8 mouse cellular contexts compared by ENCODE assay signal in the genomic region with DNA sequence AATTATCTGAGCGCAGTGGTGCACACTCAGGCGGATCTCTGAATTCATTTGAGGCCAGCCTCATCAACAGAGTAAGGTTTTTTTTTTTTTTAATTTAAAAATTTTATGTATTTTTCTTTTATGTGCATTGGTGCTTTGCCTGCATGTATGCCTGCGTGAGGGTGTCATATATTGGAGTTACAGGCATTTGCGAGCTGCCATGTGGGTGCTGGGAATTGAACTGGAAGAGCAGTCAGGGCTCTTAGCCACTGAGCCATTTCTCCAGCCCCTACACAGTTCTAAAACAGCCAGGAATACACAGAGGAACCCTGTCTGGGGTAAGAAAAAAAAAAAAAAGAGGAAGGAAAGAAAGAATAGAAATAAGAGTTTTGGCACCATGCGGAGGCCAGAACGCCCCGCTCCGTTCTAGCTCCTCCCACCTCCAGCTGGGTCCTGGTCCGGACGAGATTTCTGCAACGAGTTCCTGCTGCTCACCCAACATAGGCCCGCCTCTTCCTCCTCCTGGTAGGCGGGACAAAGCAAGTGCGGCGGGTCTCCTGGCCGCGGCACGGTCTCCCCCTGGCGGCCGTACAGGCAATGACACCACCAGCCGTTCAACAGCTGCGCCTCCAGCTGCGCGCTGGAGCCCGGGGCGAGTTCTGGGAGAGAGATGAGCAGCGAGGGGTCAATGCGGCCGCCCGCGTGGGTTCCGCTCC. TPM values are rescaled to one million over a fixed set of nuclear protein-coding genes. Genes with fewer than 3 reads are reported as not detected.
A peak's percentile ranks its signal among the peaks of the same experiment; 100 is the strongest.
DNase-seq lines count a peak whose midpoint lies in the region; ATAC-seq and TF ChIP-seq lines count a peak whose summit lies in the region.

No protein-coding gene starts in this region.

- peak overlapping the region; percentile 93 for H3K9ac ChIP-seq in forebrain, postnatal 0 days
- peak overlapping the region; percentile 76 for H3K9ac ChIP-seq in lung, embryonic 14.5 days

- WGBS in cerebellum, adult 2 months: 6% methylated on average over 32 of the region's 32 CpGs
- 6% methylated on average over 31 of the region's 32 CpGs for WGBS in forebrain, postnatal 0 days
- 6% methylated on average over 32 of the region's 32 CpGs for WGBS in lung, embryonic 14.5 days

- peak; percentile 79 for TF ChIP-seq CTCF in cerebellum, adult 2 months (IDR thresholded peaks at IDR 0.05; ENCODE audit: borderline replicate concordance, insufficient read depth, low read depth, low read length)
- peak; percentile 99 for TF ChIP-seq CTCF in forebrain, postnatal 0 days (IDR thresholded peaks at IDR 0.05; ENCODE audit: low read depth)
- TF ChIP-seq CTCF in lung, embryonic 14.5 days (IDR thresholded peaks at IDR 0.05; ENCODE audit: low read depth): peak; percentile 98

- peak overlapping the region; percentile 90 for H3K4me2 ChIP-seq in forebrain, postnatal 0 days (ENCODE audit: low read depth)
- peak overlapping the region; percentile 97 for H3K4me2 ChIP-seq in lung, embryonic 14.5 days

- peak; percentile 56; the same call in 1 of the 2 replicates for TF ChIP-seq POLR2A in cerebellum, adult 2 months (IDR thresholded peaks at IDR 0.05; ENCODE audit: borderline replicate concordance, insufficient read depth, low read length)

- peak overlapping the region; percentile 68 for H3K4me3 ChIP-seq in cerebellum, adult 2 months (replicated peaks; ENCODE audit: insufficient read depth, low read depth, low read length)
- peak overlapping the region; percentile 77 for H3K4me3 ChIP-seq in forebrain, postnatal 0 days (ENCODE audit: low read depth, low read length)
- peak overlapping the region; percentile 71 for H3K4me3 ChIP-seq in lung, embryonic 14.5 days (ENCODE audit: low read depth, low read length)

- H3K27me3 ChIP-seq in cerebellum, adult 2 months (ENCODE audit: control insufficient read depth, insufficient read depth, low read length): no peaks in the 10 kb centered on the region
- H3K27me3 ChIP-seq in forebrain, postnatal 0 days (ENCODE audit: insufficient read depth, low read length): no peaks in the 10 kb centered on the region
- no peaks in the 10 kb centered on the region for H3K27me3 ChIP-seq in lung, embryonic 14.5 days (ENCODE audit: insufficient read depth, low read length)

- H3K9me3 ChIP-seq in forebrain, postnatal 0 days (ENCODE audit: low read length): no peaks in the 10 kb centered on the region
- H3K9me3 ChIP-seq in lung, embryonic 14.5 days (ENCODE audit: low read depth, low read length): no peaks in the 10 kb centered on the region

- H3K4me1 ChIP-seq in cerebellum, adult 2 months (ENCODE audit: control insufficient read depth, insufficient read depth, low read length): no peaks in the 10 kb centered on the region
- 0 out of 2 replicates have a peak, but pooled peaks cover 3% of the 10 kb centered on the region for H3K4me1 ChIP-seq in forebrain, postnatal 0 days (ENCODE audit: insufficient read depth)
- peaks cover 6% of the 10 kb centered on the region for H3K4me1 ChIP-seq in lung, embryonic 14.5 days (ENCODE audit: insufficient read depth)

- H3K27ac ChIP-seq in cerebellum, adult 2 months (ENCODE audit: insufficient read depth, low read length): peak overlapping the region; percentile 74
- peak overlapping the region; percentile 89 for H3K27ac ChIP-seq in forebrain, postnatal 0 days (ENCODE audit: low read depth, low read length)
- peak overlapping the region; percentile 77; the same call in 1 of the 2 replicates for H3K27ac ChIP-seq in lung, embryonic 14.5 days (ENCODE audit: low read depth)

- H3K36me3 ChIP-seq in forebrain, postnatal 0 days (ENCODE audit: insufficient read depth): no peaks in the 10 kb centered on the region
- no peaks in the 10 kb centered on the region for H3K36me3 ChIP-seq in lung, embryonic 14.5 days (ENCODE audit: insufficient read depth)

- peak; percentile 98 for ATAC-seq in forebrain, postnatal 0 days
- ATAC-seq in lung, embryonic 14.5 days (ENCODE audit: insufficient read depth): peak; percentile 93
- peak; percentile 97 for ATAC-seq in neutrophil, adult 5-6 weeks (ENCODE audit: extremely low read depth, insufficient number of reproducible peaks, low FRiP score, poor library complexity, severe bottlenecking)

- DNase-seq in MEL-GATA-1-ER (ENCODE audit: extremely low read depth, low read depth): peak; percentile 91
- DNase-seq in cerebellum, adult 2 months: peak; percentile 95
- peak; percentile 96 for DNase-seq in forebrain, postnatal 0 days
- DNase-seq in heart, postnatal 4 days: peak; percentile 97
- peak; percentile 92 to 96 for DNase-seq in layer of hippocampus, adult 8-10 months (ENCODE audit: low spot score in 2 of 2)
- peak; percentile 98 for DNase-seq in lung, embryonic 14.5 days
- DNase-seq in testis, postnatal 14 days (ENCODE audit: low spot score): peak; percentile 95

RNA-seq across cellular contexts. Expression of a gene that starts 5.3 kb away (rescaled TPM):
- polyA plus RNA-seq in cerebellum, adult 2 months (2012; rRNA removed): 0.06 and 0.08 TPM in 2 replicates
- 0.38 and 1.1 TPM in 2 replicates for total RNA-seq in forebrain, postnatal 0 days (2014; rRNA removed)
- polyA plus RNA-seq in forebrain, postnatal 0 days (2015; fragmentation: Nextera tagmentation; extraction: Ambion mirVana): 0.92 and 1.5 TPM in 2 replicates
- not detected for total RNA-seq in heart, postnatal 4 days (2021)
- under 1 TPM; 0.18 to 0.98 (median 0.46) TPM for total RNA-seq in layer of hippocampus, adult 8-10 months (2022)
- 48.8 and 51.7 TPM in 2 replicates for polyA plus RNA-seq in lung, embryonic 14.5 days (2014; fragmentation: Nextera tagmentation; extraction: Ambion mirVana)
- 0.25 and 1.3 TPM in 2 replicates for total RNA-seq in neutrophil, adult 5-6 weeks (2017)

RNA-seq across cellular contexts. Expression of a gene that starts 11.3 kb away (rescaled TPM):
- 15.9 and 18.9 TPM in 2 replicates for polyA plus RNA-seq in cerebellum, adult 2 months (2012; rRNA removed)
- total RNA-seq in forebrain, postnatal 0 days (2014; rRNA removed): 6.4 and 18.4 TPM in 2 replicates
- polyA plus RNA-seq in forebrain, postnatal 0 days (2015; fragmentation: Nextera tagmentation; extraction: Ambion mirVana): 15.6 and 18.3 TPM in 2 replicates
- total RNA-seq in heart, postnatal 4 days (2021): 1 to 10 TPM; 4.0 to 4.8 TPM
- total RNA-seq in layer of hippocampus, adult 8-10 months (2022): 10 to 100 TPM in 1 of 4 experiments, 1 to 10 TPM in 3; 8.0 to 12.7 (median 9.1) TPM
- 9.2 and 9.7 TPM in 2 replicates for polyA plus RNA-seq in lung, embryonic 14.5 days (2014; fragmentation: Nextera tagmentation; extraction: Ambion mirVana)
- 1.2 and 2.0 TPM in 2 replicates for total RNA-seq in neutrophil, adult 5-6 weeks (2017)

RNA-seq across cellular contexts. Expression of a gene that starts 22.9 kb away (rescaled TPM):
- polyA plus RNA-seq in cerebellum, adult 2 months (2012; rRNA removed): 49.1 and 50.0 TPM in 2 replicates
- 30.6 and 41.1 TPM in 2 replicates for total RNA-seq in forebrain, postnatal 0 days (2014; rRNA removed)
- 34.8 and 37.0 TPM in 2 replicates for polyA plus RNA-seq in forebrain, postnatal 0 days (2015; fragmentation: Nextera tagmentation; extraction: Ambion mirVana)
- total RNA-seq in heart, postnatal 4 days (2021): 10 to 100 TPM; 13.0 to 13.9 TPM
- total RNA-seq in layer of hippocampus, adult 8-10 months (2022): 10 to 100 TPM; 28.5 to 38.3 (median 34.5) TPM
- polyA plus RNA-seq in lung, embryonic 14.5 days (2014; fragmentation: Nextera tagmentation; extraction: Ambion mirVana): 39.5 and 42.8 TPM in 2 replicates
- 50.2 and 71.2 TPM in 2 replicates for total RNA-seq in neutrophil, adult 5-6 weeks (2017)

RNA-seq across cellular contexts. Expression of a gene that starts 31.3 kb away (rescaled TPM):
- polyA plus RNA-seq in cerebellum, adult 2 months (2012; rRNA removed): 69.7 and 71.5 TPM in 2 replicates
- total RNA-seq in forebrain, postnatal 0 days (2014; rRNA removed): 43.0 and 56.2 TPM in 2 replicates
- polyA plus RNA-seq in forebrain, postnatal 0 days (2015; fragmentation: Nextera tagmentation; extraction: Ambion mirVana): 66.8 and 69.3 TPM in 2 replicates
- total RNA-seq in heart, postnatal 4 days (2021): 100 to 1,000 TPM; 102 to 113 TPM
- total RNA-seq in layer of hippocampus, adult 8-10 months (2022): 10 to 100 TPM; 42.0 to 45.2 (median 42.2) TPM
- polyA plus RNA-seq in lung, embryonic 14.5 days (2014; fragmentation: Nextera tagmentation; extraction: Ambion mirVana): 152 and 169 TPM in 2 replicates
- 9.6 and 11.6 TPM in 2 replicates for total RNA-seq in neutrophil, adult 5-6 weeks (2017)

RNA-seq across cellular contexts. Expression of a gene that starts 32.1 kb away (rescaled TPM):
- polyA plus RNA-seq in cerebellum, adult 2 months (2012; rRNA removed): 451 and 486 TPM in 2 replicates
- total RNA-seq in forebrain, postnatal 0 days (2014; rRNA removed): 30.2 and 51.0 TPM in 2 replicates
- 221 and 323 TPM in 2 replicates for polyA plus RNA-seq in forebrain, postnatal 0 days (2015; fragmentation: Nextera tagmentation; extraction: Ambion mirVana)
- total RNA-seq in heart, postnatal 4 days (2021): 100 to 1,000 TPM; 402 to 429 TPM
- 100 to 1,000 TPM; 328 to 387 (median 356) TPM for total RNA-seq in layer of hippocampus, adult 8-10 months (2022)
- polyA plus RNA-seq in lung, embryonic 14.5 days (2014; fragmentation: Nextera tagmentation; extraction: Ambion mirVana): 54.6 and 57.9 TPM in 2 replicates
- total RNA-seq in neutrophil, adult 5-6 weeks (2017): 121 and 134 TPM in 2 replicates

Comparison
In these comparisons a context has a peak if more than half of its experiments do, and no peak if none do; other contexts are left out.
1. Peak in every context shown above with its lines: DNase-seq, ATAC-seq, H3K4me3 ChIP-seq and H3K27ac ChIP-seq.